Mouse (Mus musculus): ENCODE results near the gene Tmed1. TPM values are rescaled to one million over a fixed set of nuclear protein-coding genes. Genes with fewer than 3 reads are reported as not detected.

Tmed1 gene
- polyA plus RNA-seq (2012) = 10.4 and 15.4 TPM in 2 replicates

- TF ChIP-seq GATA1 (IDR thresholded peaks at IDR 0.05; ENCODE audit: low read length) = no peak
Observed at GRCm38 (mm10) chr9:21509772-21510688, at the start of gene Tmed1. Tmed1 (minus strand) TSS chr9:21510252.

GRCm38 (mm10) chr9:21559151-21559550, 49.1 kb upstream of the Tmed1 start:
- TF ChIP-seq GATA1 (IDR thresholded peaks at IDR 0.05; ENCODE audit: low read length) = no peak

- no peak for TF ChIP-seq GATA1 (IDR thresholded peaks at IDR 0.05; ENCODE audit: low read length)
Observed at GRCm38 (mm10) chr9:21558366-21558765, 48.3 kb upstream of the Tmed1 start.

GRCm38 (mm10) chr9:21557556-21557955, 47.5 kb upstream of the Tmed1 start:
- no peak for TF ChIP-seq GATA1 (IDR thresholded peaks at IDR 0.05; ENCODE audit: low read length)

- no peak for TF ChIP-seq GATA1 (IDR thresholded peaks at IDR 0.05; ENCODE audit: low read length)
Observed at GRCm38 (mm10) chr9:21556996-21557395, 46.9 kb upstream of the Tmed1 start.

GRCm38 (mm10) chr9:21555198-21555742, 45.2 kb upstream of the Tmed1 start:
- no peak for TF ChIP-seq GATA1 (IDR thresholded peaks at IDR 0.05; ENCODE audit: low read length)

GRCm38 (mm10) chr9:21553607-21554273, 43.7 kb upstream of the Tmed1 start:
- TF ChIP-seq GATA1 (IDR thresholded peaks at IDR 0.05; ENCODE audit: low read length) = no peak

GRCm38 (mm10) chr9:21551049-21551448, 41.0 kb upstream of the Tmed1 start:
- no peak for TF ChIP-seq GATA1 (IDR thresholded peaks at IDR 0.05; ENCODE audit: low read length)

GRCm38 (mm10) chr9:21547075-21547941, 37.3 kb upstream of the Tmed1 start:
- TF ChIP-seq GATA1 (IDR thresholded peaks at IDR 0.05; ENCODE audit: low read length) = no peak

GRCm38 (mm10) chr9:21546789-21547074, 36.7 kb upstream of the Tmed1 start, which contains the start of gene Carm1:
Carm1 (plus strand) TSS chr9:21546894.
- no peak for TF ChIP-seq GATA1 (IDR thresholded peaks at IDR 0.05; ENCODE audit: low read length)

- TF ChIP-seq GATA1 (IDR thresholded peaks at IDR 0.05; ENCODE audit: low read length) = no peak
Observed at GRCm38 (mm10) chr9:21545916-21546788, 36.1 kb upstream of the Tmed1 start.

GRCm38 (mm10) chr9:21545351-21545915, 35.4 kb upstream of the Tmed1 start:
- TF ChIP-seq GATA1 (IDR thresholded peaks at IDR 0.05; ENCODE audit: low read length) = no peak

- TF ChIP-seq GATA1 (IDR thresholded peaks at IDR 0.05; ENCODE audit: low read length) = no peak
Observed at GRCm38 (mm10) chr9:21539981-21540753, 30.1 kb upstream of the Tmed1 start.
